Mouse (Mus musculus) urinary bladder, postnatal 36 days (tissue): ENCODE results near the gene Agbl4.

Source experiments
- DNase-seq, 2 experiments: peaks; one replicate each; pipeline ENCODE4 v3.0.0; 2022; ENCODE audit warnings: low spot score in 2 of 2, mixed read lengths in 1 of 2

The Agbl4 gene

GRCm38 (mm10) chr4:111443906-111444615, 1046.6 kb downstream of the Agbl4 start:
- DNase-seq = no peak

GRCm38 (mm10) chr4:111444616-111445160, 1047.2 kb downstream of the Agbl4 start:
- no peak for DNase-seq

- no peak for DNase-seq
Observed at GRCm38 (mm10) chr4:111447918-111448317, 1050.5 kb downstream of the Agbl4 start.

- no peak for DNase-seq
Observed at GRCm38 (mm10) chr4:111448586-111448985, 1051.1 kb downstream of the Agbl4 start.

GRCm38 (mm10) chr4:111449442-111450199, 1052.2 kb downstream of the Agbl4 start:
- no peak for DNase-seq

- no peak for DNase-seq
Observed at GRCm38 (mm10) chr4:111451283-111451918, 1053.9 kb downstream of the Agbl4 start.

- no peak for DNase-seq
Observed at GRCm38 (mm10) chr4:111452192-111452591, 1054.7 kb downstream of the Agbl4 start.

- no peak for DNase-seq
Observed at GRCm38 (mm10) chr4:111453275-111453674, 1055.8 kb downstream of the Agbl4 start.

- DNase-seq = no peak
Observed at GRCm38 (mm10) chr4:111455621-111456020, 1058.2 kb downstream of the Agbl4 start.

- no peak for DNase-seq
Observed at GRCm38 (mm10) chr4:111457568-111457967, 1060.1 kb downstream of the Agbl4 start.

GRCm38 (mm10) chr4:111467293-111467773, 1069.9 kb downstream of the Agbl4 start:
- DNase-seq = no peak

- no peak for DNase-seq
Observed at GRCm38 (mm10) chr4:111467796-111468195, 1070.3 kb downstream of the Agbl4 start.

- no peak for DNase-seq
Observed at GRCm38 (mm10) chr4:111469847-111470246, 1072.4 kb downstream of the Agbl4 start.

- no peak for DNase-seq
Observed at GRCm38 (mm10) chr4:111471726-111472125, 1074.3 kb downstream of the Agbl4 start.

GRCm38 (mm10) chr4:111472511-111472910, 1075.0 kb downstream of the Agbl4 start:
- DNase-seq = no peak

- DNase-seq = no peak
Observed at GRCm38 (mm10) chr4:111473014-111473413, 1075.6 kb downstream of the Agbl4 start.

- DNase-seq = no peak
Observed at GRCm38 (mm10) chr4:111475374-111475971, 1078.0 kb downstream of the Agbl4 start.

- no peak for DNase-seq
Observed at GRCm38 (mm10) chr4:111477507-111477906, 1080.0 kb downstream of the Agbl4 start.

GRCm38 (mm10) chr4:111483499-111483898, 1086.0 kb downstream of the Agbl4 start:
- DNase-seq = no peak

GRCm38 (mm10) chr4:111485189-111485588, 1087.7 kb downstream of the Agbl4 start:
- no peak for DNase-seq

- no peak for DNase-seq
Observed at GRCm38 (mm10) chr4:111486187-111486586, 1088.7 kb downstream of the Agbl4 start.
